Mouse (Mus musculus) B cell, adult 67 days (primary cell): ENCODE data around the gene Slc17a2. TPM values are rescaled to one million over a fixed set of nuclear protein-coding genes. Genes with fewer than 3 reads are reported as not detected.

Source experiments
- total RNA-seq, 2 experiments: library from RNA; stranded (reverse); gene quantifications; 4 replicates each; pipeline ENCODE4 v1.2.4; 2023

Slc17a2 gene
- total RNA-seq = not detected

DNA sequence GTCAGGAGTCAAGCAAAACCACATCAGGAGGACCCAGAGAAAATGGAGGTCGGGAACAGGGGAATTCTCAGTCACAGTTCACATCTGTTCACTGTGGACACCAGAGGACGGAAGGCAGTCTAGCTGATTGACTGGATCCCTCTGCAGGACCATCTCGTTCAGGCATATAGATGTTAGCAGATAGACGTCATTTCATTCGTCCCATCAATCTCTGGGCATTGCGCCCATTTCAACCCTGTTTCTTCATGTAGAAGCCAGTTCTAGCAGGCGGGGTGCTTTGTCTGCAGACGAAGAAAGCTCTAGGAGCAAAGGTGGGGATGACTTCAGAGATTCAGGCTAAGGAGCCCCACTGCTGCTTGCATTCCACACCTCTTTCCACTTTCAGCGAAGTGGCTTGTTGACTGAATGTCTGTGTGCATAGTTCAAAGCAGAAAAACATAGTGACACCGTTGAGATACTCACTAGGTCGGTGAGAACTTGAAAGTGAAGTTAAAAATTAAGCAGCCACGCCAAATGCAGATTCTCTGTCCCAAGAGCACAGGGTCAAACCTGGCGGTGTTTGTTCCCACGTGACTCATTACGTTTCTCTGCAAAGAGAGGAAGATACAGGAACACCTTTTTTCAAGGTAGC lies at the start of gene Slc17a2:
Slc17a2 (plus strand) TSS at position 572 of the 631 bp plus-strand sequence.

DNA sequence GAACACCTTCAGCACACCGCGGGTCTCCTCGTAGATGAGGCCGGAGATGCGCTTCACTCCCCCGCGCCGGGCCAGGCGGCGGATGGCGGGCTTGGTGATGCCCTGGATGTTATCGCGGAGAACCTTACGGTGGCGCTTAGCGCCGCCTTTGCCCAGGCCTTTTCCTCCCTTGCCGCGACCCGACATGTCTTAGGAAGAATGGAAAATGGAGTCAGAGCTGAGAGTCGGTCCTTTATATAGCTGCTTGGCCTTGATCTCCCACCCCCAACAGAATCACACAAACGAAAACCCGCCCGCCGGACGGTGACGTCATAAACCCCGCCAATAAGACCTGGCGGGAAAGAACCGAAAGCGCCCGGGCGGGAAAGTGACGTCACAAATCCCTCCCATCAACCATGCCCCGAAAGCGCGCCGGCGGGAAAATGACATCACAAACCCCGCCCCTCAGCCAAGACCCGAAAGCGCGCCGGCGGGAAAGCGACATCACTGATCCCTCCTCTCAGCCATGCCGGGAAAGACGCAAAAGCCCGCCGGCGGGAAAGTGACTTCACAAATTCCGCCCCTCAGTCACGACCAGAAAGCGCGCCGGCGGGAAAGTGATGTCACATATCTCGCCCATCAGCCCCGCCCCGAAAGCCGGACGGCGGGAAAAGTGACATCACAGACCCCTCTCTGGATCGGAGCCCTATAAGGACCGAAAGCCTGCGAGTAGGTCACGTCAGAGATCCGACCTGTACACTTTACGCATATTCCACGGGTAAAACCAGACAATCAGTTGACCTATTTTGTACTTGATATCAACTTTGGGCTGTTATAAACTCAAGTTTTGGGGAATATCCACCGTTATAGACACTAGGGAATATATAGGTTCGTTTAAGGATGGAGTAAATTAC lies 45.6 kb upstream of the Slc17a2 start, which contains the start of gene Hist1h4a:
Hist1h4a (minus strand) TSS at position 259 of the 893 bp plus-strand sequence.

DNA sequence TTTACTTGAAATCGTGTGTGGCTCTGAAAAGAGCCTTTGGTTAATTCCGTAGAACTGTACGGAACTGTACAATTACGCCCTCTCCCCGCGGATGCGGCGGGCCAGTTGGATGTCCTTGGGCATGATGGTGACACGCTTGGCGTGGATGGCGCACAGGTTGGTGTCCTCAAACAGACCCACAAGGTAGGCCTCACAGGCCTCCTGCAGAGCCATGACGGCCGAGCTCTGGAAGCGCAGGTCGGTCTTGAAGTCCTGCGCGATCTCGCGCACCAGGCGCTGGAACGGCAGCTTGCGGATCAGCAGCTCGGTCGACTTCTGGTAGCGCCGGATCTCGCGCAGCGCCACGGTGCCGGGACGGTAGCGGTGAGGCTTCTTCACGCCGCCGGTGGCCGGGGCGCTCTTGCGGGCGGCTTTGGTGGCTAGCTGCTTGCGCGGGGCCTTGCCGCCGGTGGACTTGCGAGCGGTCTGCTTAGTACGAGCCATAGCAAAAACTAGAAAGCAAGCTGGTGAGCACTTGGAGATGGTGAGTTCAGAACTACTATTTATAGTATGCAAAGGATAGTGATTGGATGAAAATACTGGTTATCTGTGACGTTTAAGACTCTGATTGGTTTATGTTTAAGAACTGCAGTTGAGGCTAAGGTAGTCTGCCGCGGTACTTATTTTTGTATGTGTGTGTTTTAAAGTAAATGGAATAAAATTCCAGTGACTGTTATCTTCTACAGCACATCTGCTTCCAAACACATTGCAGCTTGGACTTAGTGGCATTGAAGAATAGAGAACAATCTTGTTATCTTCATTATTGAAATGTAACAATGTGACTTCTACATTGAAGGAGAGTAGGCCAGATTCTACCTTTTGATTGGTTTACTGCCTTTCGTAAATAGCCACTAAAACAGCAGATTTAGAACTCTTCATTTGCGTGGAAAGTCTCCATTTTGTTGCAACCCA lies 44.6 kb upstream of the Slc17a2 start, which contains the start of gene Hist1h3a:
Hist1h3a (minus strand) TSS at position 516 of the 951 bp plus-strand sequence.

DNA sequence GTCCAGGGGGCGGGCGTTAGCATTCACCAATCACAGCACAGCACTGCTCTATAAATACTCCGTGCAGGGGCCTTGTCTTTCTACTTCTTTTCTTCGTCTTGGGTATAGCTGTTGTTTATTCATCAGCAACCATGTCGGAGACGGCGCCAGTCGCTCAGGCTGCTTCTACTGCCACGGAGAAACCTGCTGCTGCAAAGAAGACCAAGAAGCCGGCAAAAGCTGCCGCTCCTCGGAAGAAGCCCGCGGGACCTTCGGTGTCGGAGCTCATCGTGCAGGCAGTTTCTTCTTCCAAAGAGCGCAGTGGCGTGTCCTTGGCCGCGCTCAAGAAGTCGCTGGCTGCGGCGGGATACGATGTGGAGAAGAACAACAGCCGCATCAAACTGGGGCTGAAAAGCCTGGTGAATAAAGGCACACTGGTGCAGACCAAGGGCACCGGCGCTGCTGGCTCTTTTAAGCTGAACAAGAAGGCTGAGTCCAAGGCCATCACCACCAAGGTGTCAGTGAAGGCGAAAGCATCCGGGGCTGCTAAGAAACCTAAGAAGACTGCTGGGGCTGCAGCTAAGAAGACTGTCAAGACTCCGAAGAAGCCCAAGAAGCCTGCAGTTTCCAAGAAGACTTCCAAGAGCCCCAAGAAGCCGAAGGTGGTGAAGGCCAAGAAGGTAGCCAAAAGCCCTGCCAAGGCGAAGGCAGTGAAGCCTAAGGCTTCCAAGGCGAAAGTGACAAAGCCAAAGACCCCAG lies 43.0 kb upstream of the Slc17a2 start, which contains the start of gene Hist1h1a:
Hist1h1a (plus strand) TSS at position 81 of the 738 bp plus-strand sequence.

DNA sequence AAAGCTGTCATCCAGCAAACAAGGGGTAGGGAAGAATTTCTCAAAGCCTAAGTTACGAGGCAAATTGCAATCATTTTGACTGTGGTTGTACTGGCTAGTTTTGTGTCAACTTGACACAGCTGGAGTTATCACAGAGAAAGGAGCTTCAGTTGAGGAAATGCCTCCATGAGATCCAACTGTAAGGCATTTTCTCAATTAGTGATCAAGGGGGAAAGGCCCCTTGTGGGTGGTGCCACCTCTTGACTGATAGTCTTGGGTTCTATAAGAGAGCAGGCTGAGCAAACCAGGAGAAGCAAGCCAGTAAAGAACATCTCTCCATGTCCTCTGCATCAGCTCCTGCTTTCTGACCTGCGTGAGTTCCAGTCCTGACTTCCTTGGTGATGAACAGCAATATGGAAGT lies 37.2 kb upstream of the Slc17a2 start, which contains the start of gene Trim38:
Trim38 (plus strand) TSS at position 301 of the 400 bp plus-strand sequence.

DNA sequence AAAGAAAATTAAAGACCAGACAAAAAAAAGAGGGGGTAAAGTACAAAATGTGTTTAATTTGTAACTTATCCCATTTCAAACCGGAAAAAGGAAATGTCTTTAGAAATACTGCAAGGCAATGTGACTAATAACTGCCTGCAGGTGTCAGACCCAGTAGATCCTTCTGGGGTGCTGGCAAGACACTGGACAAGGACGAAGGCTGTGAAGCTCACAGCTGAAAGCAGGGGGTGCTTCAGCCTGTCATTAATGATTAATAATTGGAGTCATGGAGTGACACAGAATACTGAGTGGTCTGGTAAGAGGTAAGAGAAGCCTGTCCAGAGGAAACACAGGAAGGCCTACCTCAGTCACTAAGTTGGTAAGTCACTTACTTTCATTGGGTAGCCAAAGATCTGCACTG lies 32.5 kb downstream of the Slc17a2 start, which contains the start of gene Slc17a3:
Slc17a3 (plus strand) TSS at position 127 of the 400 bp plus-strand sequence.

GRCm38 (mm10) chr13:23867405-23867804 lies 60.6 kb downstream of the Slc17a2 start, which contains the start of gene Slc17a1:
Gene Slc17a1 (plus strand): TSS chr13:23867750.

Other genes with a start within 250 kb of the Slc17a2 start
- gene Hist1h3e, start 244.6 kb upstream of the Slc17a2 start, total RNA-seq = 100 to 1,000 TPM; 326 to 342 TPM
- 10 to 100 TPM; 29.2 to 42.2 TPM for gene Hist1h2ae, start 235.8 kb upstream of the Slc17a2 start, total RNA-seq
- 100 to 1,000 TPM; 649 to 669 TPM for gene Hist1h2bg, start 235.6 kb upstream of the Slc17a2 start, total RNA-seq
- 100 to 1,000 TPM; 327 to 367 TPM for gene Hist1h2bf, start 232.8 kb upstream of the Slc17a2 start, total RNA-seq
- 10 to 100 TPM; 42.6 to 61.1 TPM for gene Hist1h2ad, start 232.6 kb upstream of the Slc17a2 start, total RNA-seq
- 10 to 100 TPM; 40.0 to 45.0 TPM for gene Hist1h3d, start 231.2 kb upstream of the Slc17a2 start, total RNA-seq
- 100 to 1,000 TPM; 183 to 195 TPM for gene Hist1h4d, start 225.4 kb upstream of the Slc17a2 start, total RNA-seq
- gene Hist1h2be, start 185.9 kb upstream of the Slc17a2 start, total RNA-seq = 10 to 100 TPM; 41.6 to 47.3 TPM
- 100 to 1,000 TPM; 385 to 413 TPM for gene Hist1h1e, start 184.4 kb upstream of the Slc17a2 start, total RNA-seq
- 10 to 100 TPM; 12.5 to 15.6 TPM for gene Hist1h2ac, start 123.0 kb upstream of the Slc17a2 start, total RNA-seq
- 10 to 100 TPM; 24.1 to 30.1 TPM for gene Hist1h2bc, start 122.8 kb upstream of the Slc17a2 start, total RNA-seq
- gene Hist1h1t, start 111.2 kb upstream of the Slc17a2 start, total RNA-seq = under 1 TPM; 0.65 to 0.84 TPM
- 100 to 1,000 TPM; 222 to 255 TPM for gene Hist1h4c, start 108.5 kb upstream of the Slc17a2 start, total RNA-seq
- 1 to 10 TPM in 1 of 2 experiments, not detected in 1; 1.9 TPM for gene Hfe, start 96.1 kb upstream of the Slc17a2 start, total RNA-seq
- gene Hist1h1c, start 68.2 kb upstream of the Slc17a2 start, total RNA-seq = 1,000 to 10,000 TPM in 1 of 2 experiments, 100 to 1,000 TPM in 1; 877 to 1,039 TPM
- 1 to 10 TPM; 6.8 to 7.4 TPM for gene Hist1h3c, start 61.4 kb upstream of the Slc17a2 start, total RNA-seq
- gene Hist1h2bb, start 60.3 kb upstream of the Slc17a2 start, total RNA-seq = 10 to 100 TPM; 85.2 to 91.3 TPM
- 100 to 1,000 TPM; 102 to 130 TPM for gene Hist1h2ab, start 55.9 kb upstream of the Slc17a2 start, total RNA-seq
- 10 to 100 TPM; 41.3 to 45.0 TPM for gene Hist1h3b, start 54.7 kb upstream of the Slc17a2 start, total RNA-seq
- 100 to 1,000 TPM in 1 of 2 experiments, 10 to 100 TPM in 1; 90.1 to 106 TPM for gene Hist1h4b, start 50.0 kb upstream of the Slc17a2 start, total RNA-seq
- gene Hist1h4a, start 45.8 kb upstream of the Slc17a2 start, total RNA-seq = 100 to 1,000 TPM; 142 to 168 TPM
- gene Hist1h3a, start 44.6 kb upstream of the Slc17a2 start, total RNA-seq = 100 to 1,000 TPM; 448 to 459 TPM
- gene Hist1h1a, start 43.3 kb upstream of the Slc17a2 start, total RNA-seq = 10 to 100 TPM; 39.6 TPM
- gene Trim38, start 37.1 kb upstream of the Slc17a2 start, total RNA-seq = not detected
- gene Slc17a3, start 32.4 kb downstream of the Slc17a2 start, total RNA-seq = not detected
- gene Slc17a1, start 60.8 kb downstream of the Slc17a2 start, total RNA-seq = not detected
- not detected for gene Slc17a4, start 108.0 kb downstream of the Slc17a2 start, total RNA-seq
- gene Hist1h2ba, start 127.2 kb downstream of the Slc17a2 start, total RNA-seq = not detected
- not detected for gene Hist1h2aa, start 127.5 kb downstream of the Slc17a2 start, total RNA-seq
- not detected for gene Scgn, start 184.2 kb downstream of the Slc17a2 start, total RNA-seq